Mouse (Mus musculus) hindbrain, embryonic 10.5 days (tissue): ENCODE measurements at regions not wholly inside any gene's neighbourhood (a gene's known extent, or its start where the extent isn't known, plus 50 kb on each side); places are given as distances from the start of the nearest gene placed in this dataset.

Experiments
- DNase-seq: peaks from one replicate; pipeline ENCODE4 v3.0.0-alpha.2; 2017; ENCODE audit warnings: low spot score
- H3K27ac ChIP-seq: fragments of 300-500 bp; sonication (generic); 2 replicates; pipeline ENCODE4 v1.5.1; 2016; ENCODE audit warnings: mild to moderate bottlenecking, moderate library complexity
- H3K27me3 ChIP-seq: fragments of 300-500 bp; sonication (generic); 2 replicates; pipeline ENCODE4 v1.6.1; 2016; ENCODE audit warnings: mild to moderate bottlenecking; ENCODE audit not compliant: poor library complexity, insufficient read depth, severe bottlenecking
- H3K36me3 ChIP-seq: fragments of 300-500 bp; sonication (generic); 2 replicates; pipeline ENCODE4 v1.6.1; 2016; ENCODE audit warnings: mild to moderate bottlenecking, moderate library complexity
- H3K4me1 ChIP-seq: fragments of 300-500 bp; sonication (generic); replicated peaks from 2 replicates; pipeline ENCODE4 v1.6.1; 2016; ENCODE audit warnings: mild to moderate bottlenecking
- H3K4me3 ChIP-seq: fragments of 300-500 bp; sonication (generic); 2 replicates; pipeline ENCODE4 v1.5.1; 2016; ENCODE audit warnings: mild to moderate bottlenecking, moderate library complexity
- H3K9me3 ChIP-seq: fragments of 300-500 bp; sonication (generic); 2 replicates; pipeline ENCODE4 v1.6.1; 2016; ENCODE audit warnings: mild to moderate bottlenecking, moderate library complexity
- WGBS: fragments of 180-500 bp; shearing (Covaris S2); methylation state at CpG from one replicate; pipeline ENCODE4 v1.1.7; 2016; 5-methylcytosine and 5-hydroxymethylcytosine counted together

DNA sequence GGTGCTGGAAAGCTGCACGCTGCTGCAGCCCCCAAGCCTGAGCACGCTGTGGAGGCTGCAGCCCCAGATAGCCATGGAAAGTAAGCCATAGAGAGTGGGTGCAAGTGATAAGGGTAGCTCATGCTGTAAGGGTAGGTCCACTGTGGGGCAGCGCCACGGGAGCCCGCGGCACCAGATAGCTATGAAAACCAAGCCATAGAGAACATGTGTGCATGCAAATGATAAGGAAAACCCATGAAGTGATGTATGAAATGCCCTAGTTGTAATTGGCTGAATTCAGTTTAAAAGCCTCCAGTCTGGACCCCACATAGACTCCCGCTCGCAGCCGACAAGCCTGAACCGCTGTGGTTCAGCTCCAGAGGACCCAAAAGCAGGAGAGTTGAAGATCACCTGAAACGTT lies 58.8 kb upstream of the L3mbtl3 start:
- no peak for DNase-seq
- Histone ChIP-seq H3K36me3 (no peaks in the 10 kb centered on the region), H3K4me3 (no peak overlapping the region), H3K9me3 (no peaks in the 10 kb centered on the region), H3K27ac (no peak overlapping the region), H3K27me3 (no peaks in the 10 kb centered on the region), H3K4me1 (no peaks in the 10 kb centered on the region)
- WGBS, result 92% methylated on average over 11 of the region's 11 CpGs

GRCm38 (mm10) chr10:26440720-26441119 lies 64.9 kb upstream of the L3mbtl3 start:
- DNase-seq, result no peak
- H3K36me3 ChIP-seq, result no peaks in the 10 kb centered on the region
- no peak overlapping the region for H3K4me3 ChIP-seq
- no peaks in the 10 kb centered on the region for H3K4me1 ChIP-seq
- WGBS, result 100% methylated on average over 1 of the region's 1 CpGs
- H3K27ac ChIP-seq, result no peak overlapping the region
- no peaks in the 10 kb centered on the region for H3K9me3 ChIP-seq
- H3K27me3 ChIP-seq, result no peaks in the 10 kb centered on the region

GRCm38 (mm10) chr10:26484311-26484710 lies 108.5 kb upstream of the L3mbtl3 start:
- Histone ChIP-seq H3K4me3 (no peak overlapping the region), H3K27me3 (no peaks in the 10 kb centered on the region), H3K9me3 (no peaks in the 10 kb centered on the region), H3K36me3 (no peaks in the 10 kb centered on the region), H3K4me1 (no peaks in the 10 kb centered on the region), H3K27ac (no peak overlapping the region)
- 45% methylated on average over 4 of the region's 4 CpGs for WGBS
- DNase-seq, result no peak

GRCm38 (mm10) chr10:26491351-26491750 lies 115.6 kb upstream of the L3mbtl3 start:
- H3K27me3 ChIP-seq, result no peaks in the 10 kb centered on the region
- no peak overlapping the region for H3K27ac ChIP-seq
- H3K36me3 ChIP-seq, result no peaks in the 10 kb centered on the region
- no peaks in the 10 kb centered on the region for H3K4me1 ChIP-seq
- DNase-seq, result no peak
- H3K9me3 ChIP-seq, result no peaks in the 10 kb centered on the region
- 92% methylated on average over 5 of the region's 5 CpGs for WGBS
- no peak overlapping the region for H3K4me3 ChIP-seq

GRCm38 (mm10) chr10:26492146-26492545 lies 116.4 kb upstream of the L3mbtl3 start:
- Histone ChIP-seq H3K4me1 (no peaks in the 10 kb centered on the region), H3K27me3 (no peaks in the 10 kb centered on the region), H3K9me3 (no peaks in the 10 kb centered on the region), H3K36me3 (no peaks in the 10 kb centered on the region), H3K27ac (no peak overlapping the region), H3K4me3 (no peak overlapping the region)
- WGBS, result 84% methylated on average over 11 of the region's 11 CpGs
- DNase-seq, result no peak

GRCm38 (mm10) chr10:26492856-26493484 lies 117.2 kb upstream of the L3mbtl3 start:
- no peaks in the 10 kb centered on the region for H3K27me3 ChIP-seq
- no peak for DNase-seq
- no peak overlapping the region for H3K27ac ChIP-seq
- no peaks in the 10 kb centered on the region for H3K4me1 ChIP-seq
- no peaks in the 10 kb centered on the region for H3K9me3 ChIP-seq
- WGBS, result 80% methylated on average over 13 of the region's 13 CpGs
- H3K36me3 ChIP-seq, result no peaks in the 10 kb centered on the region
- H3K4me3 ChIP-seq, result no peak overlapping the region

DNA sequence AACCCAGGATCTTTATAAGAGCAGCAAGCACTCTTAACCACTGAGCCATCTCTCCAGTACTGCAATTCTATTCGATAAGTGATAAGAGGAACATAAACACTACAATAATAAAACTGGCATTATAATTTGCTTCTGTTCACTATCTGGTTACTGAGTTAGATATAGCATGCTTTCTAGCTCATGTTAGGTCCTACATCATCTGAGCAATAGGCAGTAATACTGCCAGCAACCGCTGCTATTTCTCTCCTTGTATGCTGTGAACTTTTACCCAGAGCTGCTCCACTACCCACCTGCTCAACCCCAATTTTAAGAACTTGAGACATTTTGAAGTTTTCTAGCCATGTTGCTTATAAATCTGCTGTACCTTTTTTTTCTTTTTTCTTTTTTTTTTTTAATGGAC lies 118.0 kb upstream of the L3mbtl3 start:
- no peaks in the 10 kb centered on the region for H3K4me1 ChIP-seq
- no peak overlapping the region for H3K4me3 ChIP-seq
- H3K27me3 ChIP-seq, result no peaks in the 10 kb centered on the region
- H3K27ac ChIP-seq, result no peak overlapping the region
- H3K9me3 ChIP-seq, result no peaks in the 10 kb centered on the region
- no peak for DNase-seq
- WGBS, result 96% methylated on average over 2 of the region's 2 CpGs
- no peaks in the 10 kb centered on the region for H3K36me3 ChIP-seq

- no peak overlapping the region for H3K27ac ChIP-seq
- H3K27me3 ChIP-seq, result no peaks in the 10 kb centered on the region
- H3K36me3 ChIP-seq, result no peaks in the 10 kb centered on the region
- H3K9me3 ChIP-seq, result no peaks in the 10 kb centered on the region
- 70% methylated on average over 9 of the region's 9 CpGs for WGBS
- no peak overlapping the region for H3K4me3 ChIP-seq
- H3K4me1 ChIP-seq, result no peaks in the 10 kb centered on the region
- DNase-seq, result peak; percentile 24
Measured at GRCm38 (mm10) chr10:26494380-26494781, 118.6 kb upstream of the L3mbtl3 start.

GRCm38 (mm10) chr10:26500265-26500935 lies 124.6 kb upstream of the L3mbtl3 start:
- DNase-seq, result no peak
- H3K27me3 ChIP-seq, result no peaks in the 10 kb centered on the region
- no peak overlapping the region for H3K27ac ChIP-seq
- H3K4me3 ChIP-seq, result no peak overlapping the region
- no peaks in the 10 kb centered on the region for H3K36me3 ChIP-seq
- no peaks in the 10 kb centered on the region for H3K9me3 ChIP-seq
- H3K4me1 ChIP-seq, result no peaks in the 10 kb centered on the region
- 91% methylated on average over 12 of the region's 12 CpGs for WGBS

GRCm38 (mm10) chr10:26520879-26521278 lies 145.1 kb upstream of the L3mbtl3 start:
- H3K4me3 ChIP-seq, result no peak overlapping the region
- no peaks in the 10 kb centered on the region for H3K27me3 ChIP-seq
- H3K4me1 ChIP-seq, result no peaks in the 10 kb centered on the region
- no peaks in the 10 kb centered on the region for H3K9me3 ChIP-seq
- 82% methylated on average over 6 of the region's 6 CpGs for WGBS
- no peak for DNase-seq
- H3K27ac ChIP-seq, result no peak overlapping the region
- no peaks in the 10 kb centered on the region for H3K36me3 ChIP-seq

- 86% methylated on average over 4 of the region's 4 CpGs for WGBS
- Histone ChIP-seq H3K36me3 (no peaks in the 10 kb centered on the region), H3K27ac (no peak overlapping the region), H3K9me3 (no peaks in the 10 kb centered on the region), H3K4me3 (no peak overlapping the region), H3K4me1 (no peaks in the 10 kb centered on the region), H3K27me3 (no peaks in the 10 kb centered on the region)
- DNase-seq, result no peak
Measured at GRCm38 (mm10) chr10:26525848-26526546, 150.2 kb upstream of the L3mbtl3 start.

DNA sequence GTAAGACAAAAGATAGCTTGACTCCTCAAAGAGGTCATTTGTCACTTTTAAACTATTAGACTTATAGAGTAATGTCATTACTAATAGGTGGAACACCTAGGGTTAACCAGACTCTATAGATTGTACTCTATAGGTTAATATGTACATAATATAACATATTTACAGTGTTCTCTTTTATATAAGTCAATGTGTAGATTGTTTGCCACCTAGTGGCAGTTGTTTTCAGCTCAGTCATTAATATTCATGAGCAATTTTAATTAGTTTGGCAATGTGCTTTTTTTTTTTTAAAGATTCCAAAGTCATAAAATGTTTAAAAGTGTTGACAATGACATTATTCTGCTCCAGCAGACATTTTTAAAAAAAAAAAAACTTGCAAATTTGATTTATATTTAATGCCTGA lies 164.4 kb upstream of the L3mbtl3 start:
- no peaks in the 10 kb centered on the region for H3K27me3 ChIP-seq
- H3K4me1 ChIP-seq, result no peaks in the 10 kb centered on the region
- H3K9me3 ChIP-seq, result no peaks in the 10 kb centered on the region
- H3K27ac ChIP-seq, result no peak overlapping the region
- no peaks in the 10 kb centered on the region for H3K36me3 ChIP-seq
- DNase-seq, result no peak
- no peak overlapping the region for H3K4me3 ChIP-seq

DNA sequence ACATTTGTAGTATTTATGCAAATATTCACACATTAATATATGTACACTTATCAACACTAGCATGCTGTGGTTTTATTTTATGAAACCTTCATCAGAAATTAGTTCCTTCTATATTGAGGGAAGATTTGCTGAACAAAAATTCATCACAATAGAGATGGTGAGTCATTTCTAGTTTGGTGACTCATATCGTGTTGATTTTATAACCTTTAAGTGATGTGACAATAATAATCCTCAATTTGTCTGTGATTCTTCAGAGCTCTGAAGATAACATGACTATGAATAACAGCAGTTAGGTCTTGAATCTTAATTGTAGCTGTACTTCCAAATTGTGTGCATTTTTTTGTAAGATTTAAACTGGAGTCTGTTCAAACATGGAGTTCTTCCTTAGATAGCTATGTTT lies 168.3 kb upstream of the L3mbtl3 start:
- WGBS, result 91% methylated on average over 1 of the region's 1 CpGs
- DNase-seq, result no peak
- H3K9me3 ChIP-seq, result no peaks in the 10 kb centered on the region
- H3K27ac ChIP-seq, result no peak overlapping the region
- no peak overlapping the region for H3K4me3 ChIP-seq
- no peaks in the 10 kb centered on the region for H3K4me1 ChIP-seq
- H3K27me3 ChIP-seq, result no peaks in the 10 kb centered on the region
- H3K36me3 ChIP-seq, result no peaks in the 10 kb centered on the region
